Mouse (Mus musculus) adrenal gland, postnatal 36 days (tissue): Measurements from ENCODE around the gene Camk1. TPM values are rescaled to one million over a fixed set of nuclear protein-coding genes. Genes with fewer than 3 reads are reported as not detected.

ENCODE experiments used
- DNase-seq, 2 experiments: peaks; one replicate each; pipeline ENCODE4 v3.0.0; 2021; ENCODE audit warnings: mixed read lengths in 1 of 2
- long read RNA-seq, 2 experiments: library from polyadenylated mRNA; stranded (forward); transcript quantifications; one replicate each; pipeline ENCODE4 v2.0.0; 2021; ENCODE audit warnings: borderline sequencing depth in 2 of 2
- total RNA-seq, 2 experiments: library from RNA; stranded (reverse); gene quantifications; 2 replicates each; pipeline ENCODE4 v1.2.3; 2021

Camk1 gene
- 10 to 100 TPM; 46.4 to 53.9 TPM for total RNA-seq
- long read RNA-seq, experiment 1, transcript Camk1-201 (12 exons, 1,496 nt) = major isoform, 68 of 92 reads
- long read RNA-seq, experiment 1, partial matches to known transcripts = 8 of 92 reads
- long read RNA-seq, experiment 1, other reads (novel, unspliced or antisense) = 14 of 92 reads
- long read RNA-seq, experiment 2, transcript Camk1-201 (12 exons, 1,496 nt) = major isoform, 28 of 32 reads
- long read RNA-seq, experiment 2, partial matches to known transcripts = 2 of 32 reads
- long read RNA-seq, experiment 2, other reads (novel, unspliced or antisense) = 2 of 32 reads

- DNase-seq = peak; percentile 93
Measured at GRCm38 (mm10) chr6:113343177-113344092, at the start of gene Camk1. Gene Camk1 (minus strand): TSS chr6:113343984.

GRCm38 (mm10) chr6:113392387-113393071, 48.7 kb upstream of the Camk1 start:
- peak; percentile 65 to 72 for DNase-seq

GRCm38 (mm10) chr6:113392015-113392386, 48.2 kb upstream of the Camk1 start:
- DNase-seq = no peak

- DNase-seq = no peak
Measured at GRCm38 (mm10) chr6:113390715-113391114, 46.9 kb upstream of the Camk1 start.

- no peak for DNase-seq
Measured at GRCm38 (mm10) chr6:113388960-113389359, 45.2 kb upstream of the Camk1 start, which contains the start of gene Ttll3. Gene Ttll3 (plus strand): TSS chr6:113389260.

GRCm38 (mm10) chr6:113386025-113386424, 42.2 kb upstream of the Camk1 start:
- DNase-seq = no peak

GRCm38 (mm10) chr6:113385160-113385714, 41.5 kb upstream of the Camk1 start:
- no peak for DNase-seq

- DNase-seq = no peak
Measured at GRCm38 (mm10) chr6:113384351-113384927, 40.7 kb upstream of the Camk1 start.

- DNase-seq = no peak
Measured at GRCm38 (mm10) chr6:113380480-113380879, 36.7 kb upstream of the Camk1 start.

- no peak for DNase-seq
Measured at GRCm38 (mm10) chr6:113379246-113379645, 35.5 kb upstream of the Camk1 start.

GRCm38 (mm10) chr6:113377496-113378385, 34.0 kb upstream of the Camk1 start, which contains the start of the genes Tada3 and Arpc4:
Gene Tada3 (minus strand): TSS chr6:113377883.
Gene Arpc4 (plus strand): TSS chr6:113378115.
- peak; percentile 93 to 94 for DNase-seq

GRCm38 (mm10) chr6:113377172-113377495, 33.4 kb upstream of the Camk1 start:
- DNase-seq = no peak

- peak; percentile 19 to 22 for DNase-seq
Measured at GRCm38 (mm10) chr6:113373491-113373890, 29.7 kb upstream of the Camk1 start.

GRCm38 (mm10) chr6:113370194-113370929, 26.6 kb upstream of the Camk1 start:
- no peak for DNase-seq

- no peak for DNase-seq
Measured at GRCm38 (mm10) chr6:113368577-113368976, 24.8 kb upstream of the Camk1 start.

GRCm38 (mm10) chr6:113368124-113368523, 24.3 kb upstream of the Camk1 start:
- no peak for DNase-seq

- DNase-seq = no peak
Measured at GRCm38 (mm10) chr6:113367574-113367973, 23.8 kb upstream of the Camk1 start.

GRCm38 (mm10) chr6:113366639-113367038, 22.9 kb upstream of the Camk1 start:
- no peak for DNase-seq

GRCm38 (mm10) chr6:113364518-113365135, 20.8 kb upstream of the Camk1 start:
- DNase-seq = peak; percentile 31 to 68

- no peak for DNase-seq
Measured at GRCm38 (mm10) chr6:113362241-113362640, 18.5 kb upstream of the Camk1 start.
